Mouse (Mus musculus) lung, adult 10 weeks (tissue): ENCODE results near the gene 4931417E11Rik. TPM values are rescaled to one million over a fixed set of nuclear protein-coding genes. Genes with fewer than 3 reads are reported as not detected.

Source experiments
- polyA plus RNA-seq: library from polyadenylated mRNA; stranded (reverse); fragments of 350-450 nt; fragmentation: Illumina TruSeq; extraction: RNeasy Lipid Tissue Mini Kit (QIAGEN cat#74804); gene quantifications from one replicate; pipeline ENCODE4 v1.2.3, GENCODE M21; 2014; ENCODE audit warnings: low read depth, low replicate concordance; ENCODE audit not compliant: insufficient read depth

Gene 4931417E11Rik
- polyA plus RNA-seq, result not detected

DNA sequence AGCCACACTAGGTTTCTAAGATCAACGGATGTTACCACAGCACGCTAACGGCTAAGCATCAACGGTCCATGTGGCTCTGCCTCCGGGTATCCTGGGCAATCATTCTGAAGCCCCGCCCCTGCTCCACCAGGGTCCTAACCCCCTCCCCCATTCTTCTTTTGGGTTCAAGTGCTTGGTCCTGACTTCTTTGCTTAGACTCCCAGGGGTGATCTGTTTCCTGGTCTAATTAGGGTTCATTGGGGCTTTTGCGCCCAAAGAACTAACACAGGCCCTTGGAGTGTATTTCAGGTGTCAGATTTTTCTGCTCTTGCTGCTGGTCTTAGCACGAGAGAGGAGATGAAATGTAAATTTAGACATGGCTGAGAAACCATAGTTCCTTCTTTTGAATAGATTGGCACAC, at the start of gene 4931417E11Rik:
Gene 4931417E11Rik (minus strand): TSS at position 101 of the 400 bp plus-strand sequence.

Other genes with a start within 250 kb of the 4931417E11Rik start
- 2.6 TPM for gene Dnah6, start 248.0 kb downstream of the 4931417E11Rik start, polyA plus RNA-seq
- 90.2 TPM for gene Suclg1, start 221.3 kb downstream of the 4931417E11Rik start, polyA plus RNA-seq